Mouse (Mus musculus) G1E (cell line): ENCODE measurements around the gene Sftpd.

Experiments used
- CTCF ChIP-seq: IDR thresholded peaks from 2 replicates; pipeline ENCODE4 v1.5.1; 2012; ENCODE audit warnings: low read depth, low read length, inconsistent platforms, mixed read lengths
- GATA1 ChIP-seq: IDR thresholded peaks from 2 replicates; pipeline ENCODE4 v1.6.1; 2012; ENCODE audit warnings: borderline replicate concordance, low read length, inconsistent platforms, mixed read lengths
- POLR2AphosphoS5 ChIP-seq: IDR thresholded peaks from 2 replicates; pipeline ENCODE4 v1.6.1; 2012; ENCODE audit warnings: low read depth, low read length, inconsistent platforms; ENCODE audit not compliant: insufficient replicate concordance
- TAL1 ChIP-seq: conservative IDR thresholded peaks from 2 replicates; pipeline ENCODE4 v1.6.1; 2012; ENCODE audit warnings: low read depth, low read length, inconsistent platforms, mixed read lengths

DNA sequence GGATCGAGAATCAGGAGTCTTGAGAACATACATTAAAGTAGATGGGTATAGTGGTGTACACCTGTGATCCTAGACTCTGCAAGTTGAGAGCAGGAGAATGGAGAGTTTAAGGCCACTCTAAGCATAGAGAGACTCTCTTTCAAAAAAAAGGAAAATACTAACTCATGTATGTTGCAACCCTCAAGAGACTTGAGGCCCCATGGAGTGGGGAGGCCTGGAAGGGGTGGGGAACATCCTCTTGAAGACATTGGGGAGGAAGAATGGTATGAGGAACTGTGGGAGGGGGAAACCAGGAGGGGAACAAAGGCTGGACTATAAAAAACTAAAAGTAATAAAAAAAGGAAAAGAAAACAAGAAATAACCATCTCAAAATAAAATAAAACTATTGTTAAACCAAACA lies 16.4 kb downstream of the Sftpd start:
- no peak for TF ChIP-seq POLR2AphosphoS5
- TF ChIP-seq CTCF: no peak
- no peak for TF ChIP-seq GATA1
- TF ChIP-seq TAL1: no peak
